Mouse (Mus musculus) forebrain, embryonic 12.5 days (tissue): ENCODE results near the gene Kcnd3. TPM values are rescaled to one million over a fixed set of nuclear protein-coding genes. Genes with fewer than 3 reads are reported as not detected.
A peak's percentile ranks its signal among the peaks of the same experiment; 100 is the strongest.

Experiments
- ATAC-seq: fragments of 200-750 bp; cut with Nextera tagmentation; 2 replicates; pipeline ENCODE4 v1.8.0; 2017; ENCODE audit warnings: moderate TSS enrichment; ENCODE audit not compliant: low FRiP score
- H3K27ac ChIP-seq: fragments of 300-500 bp; sonication (generic); 2 replicates; pipeline ENCODE4 v1.5.1; 2016; ENCODE audit warnings: mild to moderate bottlenecking
- H3K27me3 ChIP-seq: fragments of 300-500 bp; sonication (generic); 2 replicates; pipeline ENCODE4 v1.6.1; 2016; ENCODE audit warnings: mild to moderate bottlenecking
- H3K36me3 ChIP-seq: fragments of 300-500 bp; sonication (generic); replicated peaks from 2 replicates; pipeline ENCODE4 v1.6.1; 2016; ENCODE audit warnings: mild to moderate bottlenecking
- H3K4me1 ChIP-seq: fragments of 300-500 bp; sonication (generic); 2 replicates; pipeline ENCODE4 v1.6.1; 2016
- H3K4me2 ChIP-seq: fragments of 300-500 bp; sonication (generic); 2 replicates; pipeline ENCODE4 v1.6.1; 2016; ENCODE audit warnings: mild to moderate bottlenecking, moderate library complexity
- H3K4me3 ChIP-seq: fragments of 300-500 bp; sonication (generic); replicated peaks from 2 replicates; pipeline ENCODE4 v1.5.1; 2016; ENCODE audit warnings: mild to moderate bottlenecking
- H3K9ac ChIP-seq: fragments of 300-500 bp; sonication (generic); 2 replicates; pipeline ENCODE4 v1.6.1; 2016; ENCODE audit warnings: mild to moderate bottlenecking
- H3K9me3 ChIP-seq: fragments of 300-500 bp; sonication (generic); 2 replicates; pipeline ENCODE4 v1.6.1; 2016
- WGBS: fragments of 180-500 bp; shearing (Covaris S2); methylation state at CpG from one replicate; pipeline ENCODE4 v1.1.7; 2016; 5-methylcytosine and 5-hydroxymethylcytosine counted together
- polyA plus RNA-seq: library from polyadenylated mRNA; unstranded; fragments of >200 nt; fragmentation: Nextera tagmentation; extraction: Ambion mirVana; gene quantifications from 2 replicates; pipeline ENCODE4 v1.2.1, GENCODE M21; 2016

Gene Kcnd3
- polyA plus RNA-seq, 1 experiment from 2014 or later = 3.5 TPM

- no peaks in the 10 kb centered on the region for H3K36me3 ChIP-seq
- no peak overlapping the region for H3K27ac ChIP-seq
- no peak overlapping the region for H3K4me3 ChIP-seq
- whole genome bisulfite sequencing = 65% methylated on average over 18 of the region's 18 CpGs
- H3K27me3 ChIP-seq = no peaks in the 10 kb centered on the region
- peaks cover 20% of the 10 kb centered on the region for H3K4me1 ChIP-seq
- H3K9me3 ChIP-seq = no peaks in the 10 kb centered on the region
- no peak overlapping the region for H3K4me2 ChIP-seq
- no peak overlapping the region for H3K9ac ChIP-seq
- ATAC-seq = no peak
These were observed 264.3 kb downstream of the Kcnd3 start for GRCm38 (mm10) chr3:105716353-105717000.

GRCm38 (mm10) chr3:105717856-105718555, 265.9 kb downstream of the Kcnd3 start:
- Histone ChIP-seq H3K27me3 (no peaks in the 10 kb centered on the region), H3K36me3 (no peaks in the 10 kb centered on the region), H3K9me3 (no peaks in the 10 kb centered on the region), H3K4me2 (no peak overlapping the region), H3K4me3 (no peak overlapping the region), H3K4me1 (peaks cover 20% of the 10 kb centered on the region), H3K27ac (peak overlapping the region; percentile 25; the same call in 1 of the 2 replicates), H3K9ac (no peak overlapping the region)
- 57% methylated on average over 11 of the region's 11 CpGs for WGBS
- ATAC-seq = peak; percentile 73; the same call in 1 of the 2 replicates

GRCm38 (mm10) chr3:105718746-105719145, 266.6 kb downstream of the Kcnd3 start:
- 68% methylated on average over 4 of the region's 4 CpGs for WGBS
- Histone ChIP-seq H3K4me3 (no peak overlapping the region), H3K4me1 (peaks cover 20% of the 10 kb centered on the region), H3K4me2 (no peak overlapping the region), H3K36me3 (no peaks in the 10 kb centered on the region), H3K27ac (no peak overlapping the region), H3K9ac (no peak overlapping the region), H3K27me3 (no peaks in the 10 kb centered on the region), H3K9me3 (no peaks in the 10 kb centered on the region)
- ATAC-seq = no peak

GRCm38 (mm10) chr3:105719979-105720378, 267.8 kb downstream of the Kcnd3 start:
- Histone ChIP-seq H3K4me3 (no peak overlapping the region), H3K4me1 (peaks cover 11% of the 10 kb centered on the region), H3K36me3 (no peaks in the 10 kb centered on the region), H3K9ac (no peak overlapping the region), H3K9me3 (no peaks in the 10 kb centered on the region), H3K4me2 (no peak overlapping the region), H3K27ac (no peak overlapping the region), H3K27me3 (no peaks in the 10 kb centered on the region)
- 69% methylated on average over 4 of the region's 4 CpGs for WGBS
- no peak for ATAC-seq

- 85% methylated on average over 4 of the region's 4 CpGs for WGBS
These were observed 268.4 kb downstream of the Kcnd3 start for GRCm38 (mm10) chr3:105720514-105720913.

GRCm38 (mm10) chr3:105721681-105722201, 269.6 kb downstream of the Kcnd3 start:
- H3K36me3 ChIP-seq = no peaks in the 10 kb centered on the region
- peaks cover 11% of the 10 kb centered on the region for H3K4me1 ChIP-seq
- H3K27me3 ChIP-seq = no peaks in the 10 kb centered on the region
- H3K27ac ChIP-seq = no peak overlapping the region
- H3K4me3 ChIP-seq = no peak overlapping the region
- ATAC-seq = no peak
- H3K9me3 ChIP-seq = no peaks in the 10 kb centered on the region
- no peak overlapping the region for H3K4me2 ChIP-seq
- H3K9ac ChIP-seq = no peak overlapping the region
- WGBS = 69% methylated on average over 2 of the region's 2 CpGs

More at GRCm38 (mm10) chr3:105720514-105720913, 268.4 kb downstream of the Kcnd3 start:
- H3K27me3 ChIP-seq = no peaks in the 10 kb centered on the region
- H3K36me3 ChIP-seq = no peaks in the 10 kb centered on the region
- H3K9ac ChIP-seq = no peak overlapping the region
- no peak for ATAC-seq
- no peaks in the 10 kb centered on the region for H3K9me3 ChIP-seq
- H3K27ac ChIP-seq = no peak overlapping the region
- H3K4me3 ChIP-seq = no peak overlapping the region
- H3K4me2 ChIP-seq = no peak overlapping the region
- H3K4me1 ChIP-seq = peaks cover 11% of the 10 kb centered on the region

- H3K4me2 ChIP-seq = no peak overlapping the region
- H3K4me3 ChIP-seq = no peak overlapping the region
- no peak for ATAC-seq
- H3K27ac ChIP-seq = no peak overlapping the region
- H3K9ac ChIP-seq = no peak overlapping the region
- H3K36me3 ChIP-seq = no peaks in the 10 kb centered on the region; the same call in 1 of the 2 replicates
- WGBS = 84% methylated on average over 3 of the region's 3 CpGs
- H3K4me1 ChIP-seq = peaks cover 11% of the 10 kb centered on the region
- H3K9me3 ChIP-seq = no peaks in the 10 kb centered on the region
- H3K27me3 ChIP-seq = no peaks in the 10 kb centered on the region
These were observed 270.4 kb downstream of the Kcnd3 start for GRCm38 (mm10) chr3:105722510-105722909.

Other genes with a start within 250 kb of the Kcnd3 start
- 43.4 and 44.3 TPM in 2 replicates for gene Ddx20, start 235.2 kb downstream of the Kcnd3 start, polyA plus RNA-seq